Mouse (Mus musculus) layer of hippocampus, adult 9-10 months (tissue): ENCODE measurements around the gene Secisbp2.
"Not testable (repeated sequence)": the region's sequence is repeated elsewhere in the genome, so short reads cannot be mapped to it uniquely, and the experiment has no call there.

Source experiments
- DNase-seq: peaks from one replicate; pipeline ENCODE4 v3.0.0; 2022; ENCODE audit warnings: low spot score

The Secisbp2 gene

GRCm38 (mm10) chr13:51643924-51644828, 7.3 kb upstream of the Secisbp2 start:
- DNase-seq: no peak

GRCm38 (mm10) chr13:51644829-51645789, 6.4 kb upstream of the Secisbp2 start, which contains the start of gene Cks2:
Gene Cks2, plus strand, starts transcription at chr13:51645232.
- peak; percentile 96 for DNase-seq

- no peak for DNase-seq
Measured at GRCm38 (mm10) chr13:51645872-51646271, 5.6 kb upstream of the Secisbp2 start.

GRCm38 (mm10) chr13:51646362-51647027, 5.0 kb upstream of the Secisbp2 start:
- DNase-seq: no peak

- DNase-seq: no peak
Measured at GRCm38 (mm10) chr13:51647770-51648169, 3.7 kb upstream of the Secisbp2 start.

GRCm38 (mm10) chr13:51648237-51648636, 3.3 kb upstream of the Secisbp2 start:
- no peak for DNase-seq

- DNase-seq: no peak
Measured at GRCm38 (mm10) chr13:51649740-51650139, 1.8 kb upstream of the Secisbp2 start.

- DNase-seq: no peak
Measured at GRCm38 (mm10) chr13:51653159-51653558, 1.7 kb downstream of the Secisbp2 start.

- no peak for DNase-seq
Measured at GRCm38 (mm10) chr13:51653961-51654360, 2.5 kb downstream of the Secisbp2 start.

- no peak for DNase-seq
Measured at GRCm38 (mm10) chr13:51656516-51657235, 5.2 kb downstream of the Secisbp2 start.

GRCm38 (mm10) chr13:51658094-51658493, 6.6 kb downstream of the Secisbp2 start:
- DNase-seq: no peak

- no peak for DNase-seq
Measured at GRCm38 (mm10) chr13:51659573-51659972, 8.1 kb downstream of the Secisbp2 start.

- no peak for DNase-seq
Measured at GRCm38 (mm10) chr13:51663561-51663960, 12.1 kb downstream of the Secisbp2 start.

- not testable (repeated sequence) for DNase-seq
Measured at GRCm38 (mm10) chr13:51668195-51668594, 16.7 kb downstream of the Secisbp2 start.

- no peak for DNase-seq
Measured at GRCm38 (mm10) chr13:51676641-51677040, 25.1 kb downstream of the Secisbp2 start.

GRCm38 (mm10) chr13:51677041-51677440, 25.5 kb downstream of the Secisbp2 start:
- DNase-seq: no peak

- no peak for DNase-seq
Measured at GRCm38 (mm10) chr13:51677630-51678185, 26.2 kb downstream of the Secisbp2 start.

- DNase-seq: no peak
Measured at GRCm38 (mm10) chr13:51678687-51679086, 27.2 kb downstream of the Secisbp2 start.

GRCm38 (mm10) chr13:51679332-51679731, 27.8 kb downstream of the Secisbp2 start:
- no peak for DNase-seq

- no peak for DNase-seq
Measured at GRCm38 (mm10) chr13:51681076-51681475, 29.6 kb downstream of the Secisbp2 start.

- DNase-seq: no peak
Measured at GRCm38 (mm10) chr13:51681634-51682033, 30.1 kb downstream of the Secisbp2 start.
